Mouse (Mus musculus) heart, embryonic 12.5 days (tissue): ENCODE measurements at regions not wholly inside any gene's neighbourhood (a gene's known extent, or its start where the extent isn't known, plus 50 kb on each side); places are given as distances from the start of the nearest gene placed in this dataset.

Source experiments
- ATAC-seq: fragments of 200-750 bp; cut with Nextera tagmentation; 2 replicates; pipeline ENCODE4 v1.8.0; 2017; ENCODE audit warnings: moderate TSS enrichment, moderate library complexity; ENCODE audit not compliant: insufficient number of reproducible peaks, low FRiP score
- H3K27ac ChIP-seq: fragments of 300-500 bp; sonication (generic); 2 replicates; pipeline ENCODE4 v1.5.1; 2016; ENCODE audit warnings: mild to moderate bottlenecking, moderate library complexity; ENCODE audit not compliant: poor library complexity, severe bottlenecking
- H3K27me3 ChIP-seq: fragments of 300-500 bp; sonication (generic); replicated peaks from 2 replicates; pipeline ENCODE4 v1.6.1; 2016; ENCODE audit warnings: mild to moderate bottlenecking, moderate library complexity
- H3K36me3 ChIP-seq: fragments of 300-500 bp; sonication (generic); 2 replicates; pipeline ENCODE4 v1.6.1; 2016; ENCODE audit warnings: mild to moderate bottlenecking, moderate library complexity
- H3K4me1 ChIP-seq: fragments of 300-500 bp; sonication (generic); replicated peaks from 2 replicates; pipeline ENCODE4 v1.6.1; 2016; ENCODE audit warnings: mild to moderate bottlenecking
- H3K4me2 ChIP-seq: fragments of 300-500 bp; sonication (generic); 2 replicates; pipeline ENCODE4 v1.6.1; 2016; ENCODE audit warnings: mild to moderate bottlenecking, moderate library complexity
- H3K4me3 ChIP-seq: fragments of 300-500 bp; sonication (generic); 2 replicates; pipeline ENCODE4 v1.5.1; 2016; ENCODE audit warnings: mild to moderate bottlenecking
- H3K9ac ChIP-seq: fragments of 300-500 bp; sonication (generic); 2 replicates; pipeline ENCODE4 v1.6.1; 2016; ENCODE audit warnings: mild to moderate bottlenecking, moderate library complexity
- H3K9me3 ChIP-seq: fragments of 300-500 bp; sonication (generic); replicated peaks from 2 replicates; pipeline ENCODE4 v1.6.1; 2016; ENCODE audit warnings: mild to moderate bottlenecking, moderate library complexity
- WGBS: fragments of 180-500 bp; shearing (Covaris S2); methylation state at CpG from one replicate; pipeline ENCODE4 v1.1.7; 2016; 5-methylcytosine and 5-hydroxymethylcytosine counted together

DNA sequence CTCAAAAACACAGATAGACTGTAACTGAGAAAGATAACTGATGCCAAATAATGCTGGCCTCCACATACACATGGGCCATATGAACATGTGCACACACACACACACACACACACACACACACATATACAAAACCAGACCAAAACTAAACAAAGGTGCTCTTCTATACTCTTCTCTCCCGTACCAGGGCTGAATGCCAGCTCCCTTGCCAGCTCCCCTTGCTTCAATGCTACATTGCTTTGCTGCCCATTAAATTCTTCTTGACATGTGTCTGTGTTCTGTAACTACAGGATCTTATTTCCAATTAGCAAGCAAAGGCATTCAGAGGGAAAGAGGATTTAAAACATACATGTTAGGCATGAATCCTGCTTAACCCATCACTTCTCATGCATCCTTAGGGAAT lies 74.3 kb upstream of the Chrm2 start:
- no peak overlapping the region for H3K9ac ChIP-seq
- H3K4me1 ChIP-seq: no peaks in the 10 kb centered on the region
- no peak for ATAC-seq
- no peak overlapping the region for H3K27ac ChIP-seq
- 84% methylated on average over 1 of the region's 1 CpGs for WGBS
- H3K27me3 ChIP-seq: no peaks in the 10 kb centered on the region
- H3K36me3 ChIP-seq: no peaks in the 10 kb centered on the region
- H3K9me3 ChIP-seq: 0 out of 2 replicates have a peak, but pooled peaks cover 2% of the 10 kb centered on the region
- H3K4me3 ChIP-seq: no peak overlapping the region
- H3K4me2 ChIP-seq: no peak overlapping the region
